Mouse (Mus musculus) neural tube, embryonic 14.5 days (tissue): Measurements from ENCODE around the gene Cyp4a32. TPM values are rescaled to one million over a fixed set of nuclear protein-coding genes. Genes with fewer than 3 reads are reported as not detected.
"Not testable (repeated sequence)": the region's sequence is repeated elsewhere in the genome, so short reads cannot be mapped to it uniquely, and the experiment has no call there.

Experiments
- ATAC-seq: fragments of 200-750 bp; cut with Nextera tagmentation; 2 replicates; pipeline ENCODE4 v1.8.0; 2017; ENCODE audit warnings: low read depth, mild to moderate bottlenecking, moderate TSS enrichment, moderate library complexity
- H3K27ac ChIP-seq: fragments of 300-500 bp; sonication (generic); 2 replicates; pipeline ENCODE4 v1.5.1; 2014; ENCODE audit warnings: low read depth, mild to moderate bottlenecking, control low read depth, low read length, moderate library complexity, mixed read lengths
- H3K27me3 ChIP-seq: fragments of 300-500 bp; sonication (generic); 2 replicates; pipeline ENCODE4 v1.6.1; 2014; ENCODE audit warnings: low read length; ENCODE audit not compliant: control insufficient read depth, insufficient read depth
- H3K36me3 ChIP-seq: fragments of 300-500 bp; sonication (generic); 2 replicates; pipeline ENCODE4 v1.6.1; 2014; ENCODE audit warnings: low read length, mixed read lengths; ENCODE audit not compliant: control insufficient read depth, insufficient read depth
- H3K4me1 ChIP-seq: fragments of 300-500 bp; sonication (generic); 2 replicates; pipeline ENCODE4 v1.6.1; 2014; ENCODE audit warnings: low read length; ENCODE audit not compliant: control insufficient read depth, insufficient read depth
- H3K4me2 ChIP-seq: fragments of 300-500 bp; sonication (generic); 2 replicates; pipeline ENCODE4 v1.6.1; 2014; ENCODE audit warnings: mild to moderate bottlenecking, low read depth, low read length, control low read depth
- H3K4me3 ChIP-seq: fragments of 300-500 bp; sonication (generic); 2 replicates; pipeline ENCODE4 v1.5.1; 2014; ENCODE audit warnings: low read depth, low read length, control low read depth, mixed read lengths
- H3K9ac ChIP-seq: fragments of 300-500 bp; sonication (generic); replicated peaks from 2 replicates; pipeline ENCODE4 v1.6.1; 2014; ENCODE audit warnings: low read depth, mild to moderate bottlenecking, control low read depth, low read length, mixed read lengths
- H3K9me3 ChIP-seq: fragments of 300-500 bp; sonication (generic); 2 replicates; pipeline ENCODE4 v1.6.1; 2016; ENCODE audit warnings: low read length; ENCODE audit not compliant: control insufficient read depth
- WGBS: fragments of 180-500 bp; shearing (Covaris S2); extraction: QIAGEN DNeasy Blood & Tissue Kit; methylation state at CpG from one replicate; pipeline ENCODE4 v1.1.7; 2014; 5-methylcytosine and 5-hydroxymethylcytosine counted together
- polyA plus RNA-seq: library from polyadenylated mRNA; unstranded; fragments of >200 nt; fragmentation: Nextera tagmentation; extraction: Ambion mirVana; gene quantifications from 2 replicates; pipeline ENCODE4 v1.2.1, GENCODE M21; 2014

The Cyp4a32 gene
- polyA plus RNA-seq, 1 experiment from 2014 or later: not detected

DNA sequence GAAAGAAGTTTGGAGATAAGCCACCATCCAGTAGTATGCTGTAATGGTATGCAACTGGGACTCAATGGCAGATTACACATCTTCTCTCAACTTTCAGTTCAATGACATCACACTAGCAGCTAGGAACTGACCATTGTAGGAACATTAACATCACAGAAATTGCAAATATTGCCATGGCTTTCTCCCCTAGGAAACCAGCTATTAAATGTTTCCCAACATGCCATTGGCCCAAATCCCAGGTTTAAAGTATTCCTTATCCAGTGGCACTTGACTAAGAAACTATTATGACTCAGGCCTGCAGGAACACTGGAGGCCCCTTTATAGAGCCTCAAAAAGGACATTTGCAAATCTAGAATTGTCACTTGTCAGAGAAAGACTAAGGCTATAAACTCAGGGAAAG lies 48.6 kb downstream of the Cyp4a32 start:
- H3K9ac ChIP-seq: no peak overlapping the region
- H3K4me2 ChIP-seq: no peak overlapping the region
- no peak for ATAC-seq
- H3K4me3 ChIP-seq: no peak overlapping the region
- H3K9me3 ChIP-seq: no peaks in the 10 kb centered on the region
- no peaks in the 10 kb centered on the region for H3K36me3 ChIP-seq
- H3K4me1 ChIP-seq: no peaks in the 10 kb centered on the region
- no peaks in the 10 kb centered on the region for H3K27me3 ChIP-seq
- no peak overlapping the region for H3K27ac ChIP-seq

DNA sequence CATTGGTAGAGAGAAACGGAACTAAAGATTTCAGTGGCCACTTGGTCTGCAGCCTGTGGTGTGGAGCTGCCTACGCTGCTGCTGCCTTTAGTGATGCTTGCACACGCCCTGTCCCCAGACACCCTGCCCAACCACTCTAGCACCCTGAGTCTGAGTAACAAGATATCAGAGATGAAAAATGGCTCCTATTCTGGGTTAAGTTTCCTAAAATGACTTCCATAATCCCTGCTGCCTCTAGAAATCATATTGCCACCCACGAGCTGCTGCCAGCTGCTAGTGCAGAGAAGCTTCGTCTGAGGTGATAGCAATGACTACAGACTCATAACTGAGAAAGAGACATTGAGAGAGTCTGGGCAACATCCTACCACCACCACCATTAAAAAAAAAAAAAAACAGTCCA lies 50.1 kb downstream of the Cyp4a32 start:
- no peak for ATAC-seq
- H3K4me2 ChIP-seq: no peak overlapping the region
- no peaks in the 10 kb centered on the region for H3K27me3 ChIP-seq
- no peaks in the 10 kb centered on the region for H3K4me1 ChIP-seq
- H3K36me3 ChIP-seq: no peaks in the 10 kb centered on the region
- 89% methylated on average over 5 of the region's 5 CpGs for WGBS
- H3K9me3 ChIP-seq: no peaks in the 10 kb centered on the region
- no peak overlapping the region for H3K4me3 ChIP-seq
- H3K27ac ChIP-seq: no peak overlapping the region
- H3K9ac ChIP-seq: no peak overlapping the region

DNA sequence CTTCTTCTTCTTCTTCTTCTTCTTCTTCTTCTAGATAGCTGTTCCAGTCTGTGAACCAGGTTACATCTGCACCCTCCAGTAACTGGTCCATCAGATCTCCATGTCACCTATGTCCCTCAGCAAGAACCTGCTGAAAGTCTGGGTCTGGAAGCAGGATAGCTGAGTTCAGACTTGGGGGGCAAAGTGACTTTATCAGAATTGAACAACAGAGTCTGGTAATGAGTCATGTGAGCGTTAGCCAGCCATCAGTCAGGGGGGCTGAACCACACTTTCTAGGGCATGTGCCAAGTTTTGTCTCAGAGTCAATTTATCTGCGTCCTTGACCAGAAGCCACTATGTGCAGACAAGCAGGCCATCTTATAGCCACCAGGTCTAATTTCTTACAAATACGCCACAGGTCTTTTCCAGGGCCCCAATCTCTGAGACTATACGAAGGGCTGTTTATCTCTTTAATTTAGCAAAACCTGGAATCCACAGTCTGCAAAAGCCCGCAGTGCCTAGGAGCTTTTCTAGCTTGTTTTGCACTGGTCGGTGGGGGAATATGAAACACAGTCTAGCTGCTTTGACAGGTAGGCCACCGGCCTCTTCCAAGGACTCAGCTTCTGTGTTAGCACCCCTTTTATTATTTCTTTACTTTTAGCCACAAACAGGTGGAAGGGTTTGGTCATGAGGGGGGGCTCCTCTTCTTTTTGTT lies 55.2 kb downstream of the Cyp4a32 start:
- WGBS: 86% methylated on average over 7 of the region's 7 CpGs
- H3K4me2 ChIP-seq, H3K4me3 ChIP-seq, H3K9me3 ChIP-seq, H3K36me3 ChIP-seq, H3K27me3 ChIP-seq, H3K4me1 ChIP-seq, H3K27ac ChIP-seq, ATAC-seq, H3K9ac ChIP-seq: not testable (repeated sequence)

- H3K9ac ChIP-seq, H3K27ac ChIP-seq, H3K36me3 ChIP-seq, H3K4me2 ChIP-seq, H3K4me1 ChIP-seq, H3K27me3 ChIP-seq, ATAC-seq, H3K4me3 ChIP-seq, H3K9me3 ChIP-seq: not testable (repeated sequence)
- WGBS: 93% methylated on average over 1 of the region's 1 CpGs
Observed at GRCm38 (mm10) chr4:115656535-115656922, 55.8 kb downstream of the Cyp4a32 start.

DNA sequence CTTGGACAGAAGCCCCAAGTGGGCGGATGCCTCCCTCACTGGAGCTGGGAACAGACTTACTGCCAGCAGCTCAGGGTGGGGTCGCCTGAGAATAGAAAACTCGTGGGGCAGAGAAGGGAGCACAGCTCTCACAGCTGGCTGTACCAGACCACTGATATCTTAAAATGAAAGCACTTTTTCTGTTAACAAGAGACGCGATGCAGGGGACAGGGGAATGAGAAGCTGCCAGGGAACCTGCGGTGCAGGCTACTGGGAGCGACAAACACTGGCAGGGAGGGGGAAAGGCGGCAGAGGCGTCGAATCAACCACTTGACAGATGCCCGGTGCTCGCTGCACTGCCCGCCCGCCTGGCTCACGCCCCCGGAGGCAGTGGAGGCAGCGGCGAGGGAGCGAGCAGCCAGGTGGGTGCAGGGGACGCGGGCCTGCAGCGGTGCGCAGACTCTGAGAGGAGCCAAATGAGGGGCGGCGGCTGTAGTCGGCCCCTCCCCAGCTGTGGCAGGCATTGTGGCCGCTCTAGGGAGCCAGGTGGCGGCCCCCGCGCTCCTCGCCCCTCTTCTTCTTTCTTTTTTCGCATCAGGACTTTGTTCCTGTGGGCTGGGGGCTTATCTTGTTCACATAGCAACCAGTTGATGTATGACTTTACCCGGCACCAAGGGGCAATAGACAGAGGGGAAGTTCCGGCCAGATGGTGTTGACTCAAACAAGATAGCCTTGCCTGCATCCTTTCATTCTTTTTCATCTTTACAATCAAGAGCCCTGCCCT lies 56.5 kb downstream of the Cyp4a32 start:
- Histone ChIP-seq H3K36me3 (no peaks in the 10 kb centered on the region), H3K4me2 (peak overlapping the region; percentile 87), H3K9ac (peak overlapping the region; percentile 49), H3K27me3 (no peaks in the 10 kb centered on the region), H3K27ac (no peak overlapping the region), H3K9me3 (no peaks in the 10 kb centered on the region), H3K4me1 (no peaks in the 10 kb centered on the region), H3K4me3 (peak overlapping the region; percentile 46)
- WGBS: 2% methylated on average over 34 of the region's 34 CpGs
- ATAC-seq: peak; percentile 94

GRCm38 (mm10) chr4:115657867-115658249 lies 57.1 kb downstream of the Cyp4a32 start:
- Histone ChIP-seq H3K4me3 (peak overlapping the region; percentile 46; the same call in 1 of the 2 replicates), H3K27ac (no peak overlapping the region), H3K27me3 (no peaks in the 10 kb centered on the region), H3K9ac (no peak overlapping the region; the same call in 1 of the 2 replicates), H3K9me3 (no peaks in the 10 kb centered on the region), H3K36me3 (no peaks in the 10 kb centered on the region), H3K4me1 (no peaks in the 10 kb centered on the region), H3K4me2 (peak overlapping the region; percentile 87; the same call in 1 of the 2 replicates)
- ATAC-seq: no peak

GRCm38 (mm10) chr4:115659190-115659589 lies 58.4 kb downstream of the Cyp4a32 start:
- H3K9me3 ChIP-seq: no peaks in the 10 kb centered on the region
- H3K4me2 ChIP-seq: no peak overlapping the region
- H3K36me3 ChIP-seq: no peaks in the 10 kb centered on the region
- no peak overlapping the region for H3K27ac ChIP-seq
- ATAC-seq: no peak
- H3K4me1 ChIP-seq: no peaks in the 10 kb centered on the region
- no peak overlapping the region for H3K4me3 ChIP-seq
- H3K27me3 ChIP-seq: no peaks in the 10 kb centered on the region
- no peak overlapping the region for H3K9ac ChIP-seq

Other genes with a start within 250 kb of the Cyp4a32 start
- not detected in 2 replicates for gene Cyp4a12b, start 189.3 kb upstream of the Cyp4a32 start, polyA plus RNA-seq
- gene Cyp4a30b, start 148.4 kb upstream of the Cyp4a32 start, polyA plus RNA-seq: not detected in 2 replicates
- not detected in 2 replicates for gene Cyp4a14, start 104.8 kb upstream of the Cyp4a32 start, polyA plus RNA-seq
- gene Cyp4a10, start 82.7 kb upstream of the Cyp4a32 start, polyA plus RNA-seq: not detected in 2 replicates
- not detected in 2 replicates for gene Cyp4a31, start 37.3 kb upstream of the Cyp4a32 start, polyA plus RNA-seq
- gene Cyp4b1, start 46.8 kb downstream of the Cyp4a32 start, polyA plus RNA-seq: 0.18 and 0.48 TPM in 2 replicates
- gene Efcab14, start 136.8 kb downstream of the Cyp4a32 start, polyA plus RNA-seq: 26.2 and 26.9 TPM in 2 replicates
- gene Tex38, start 180.0 kb downstream of the Cyp4a32 start, polyA plus RNA-seq: 0.54 TPM in 1 of 2 replicates, not detected in the other
- gene Atpaf1, start 183.8 kb downstream of the Cyp4a32 start, polyA plus RNA-seq: 42.7 and 48.1 TPM in 2 replicates
- gene Mob3c, start 227.1 kb downstream of the Cyp4a32 start, polyA plus RNA-seq: 4.7 and 5.6 TPM in 2 replicates
- 19.9 and 23.0 TPM in 2 replicates for gene Mknk1, start 238.2 kb downstream of the Cyp4a32 start, polyA plus RNA-seq